Mouse (Mus musculus): ENCODE results near the gene Acad9.

- TF ChIP-seq POLR2A (IDR thresholded peaks at IDR 0.05; ENCODE audit: insufficient read depth, low read depth, low read length): no peak
- no peak for TF ChIP-seq CTCF (IDR thresholded peaks at IDR 0.05; ENCODE audit: insufficient read depth, low read depth, low read length)
Measured at GRCm38 (mm10) chr3:36067731-36068130, 2.0 kb downstream of the Acad9 start.

Data from olfactory bulb, adult 2 months (tissue).